Mouse (Mus musculus) lung, postnatal 14 days (tissue): ENCODE results near the gene Gcm1.
"Not testable (repeated sequence)": the region's sequence is repeated elsewhere in the genome, so short reads cannot be mapped to it uniquely, and the experiment has no call there.

Experiments used
- DNase-seq: peaks from one replicate; pipeline ENCODE4 v3.0.0; 2021

The Gcm1 gene

GRCm38 (mm10) chr9:78050452-78050970, 1.2 kb upstream of the Gcm1 start:
- no peak for DNase-seq

GRCm38 (mm10) chr9:78053821-78054220, 2.1 kb downstream of the Gcm1 start:
- no peak for DNase-seq

GRCm38 (mm10) chr9:78054298-78054697, 2.6 kb downstream of the Gcm1 start:
- DNase-seq = no peak

GRCm38 (mm10) chr9:78059525-78060120, 7.9 kb downstream of the Gcm1 start:
- no peak for DNase-seq

GRCm38 (mm10) chr9:78062392-78062791, 10.7 kb downstream of the Gcm1 start:
- DNase-seq = no peak

GRCm38 (mm10) chr9:78064121-78064520, 12.4 kb downstream of the Gcm1 start:
- DNase-seq = peak; percentile 16

- DNase-seq = no peak
These were observed 18.8 kb downstream of the Gcm1 start for GRCm38 (mm10) chr9:78070496-78070895.

DNA sequence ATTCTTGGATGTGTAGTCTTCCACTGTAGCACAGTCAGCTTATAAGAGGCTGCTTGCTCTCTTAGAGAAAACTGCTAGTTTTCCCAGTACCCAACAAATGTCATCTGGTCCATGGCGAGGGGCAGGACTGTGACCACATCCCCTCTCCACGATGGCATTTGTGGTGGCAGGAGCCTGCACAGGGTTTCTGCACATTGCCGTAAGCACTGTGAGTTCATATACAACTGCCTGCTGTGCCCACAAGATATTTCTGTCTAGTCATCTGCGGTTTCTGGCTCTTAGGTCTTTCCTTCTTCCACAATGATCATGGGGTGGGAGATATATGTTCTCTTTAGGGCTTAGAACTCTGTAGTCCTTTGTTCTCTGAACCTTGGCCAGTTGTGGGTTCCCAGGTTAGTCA, 19.9 kb downstream of the Gcm1 start:
- DNase-seq = no peak

GRCm38 (mm10) chr9:78073291-78073690, 21.6 kb downstream of the Gcm1 start:
- DNase-seq = not testable (repeated sequence)

DNA sequence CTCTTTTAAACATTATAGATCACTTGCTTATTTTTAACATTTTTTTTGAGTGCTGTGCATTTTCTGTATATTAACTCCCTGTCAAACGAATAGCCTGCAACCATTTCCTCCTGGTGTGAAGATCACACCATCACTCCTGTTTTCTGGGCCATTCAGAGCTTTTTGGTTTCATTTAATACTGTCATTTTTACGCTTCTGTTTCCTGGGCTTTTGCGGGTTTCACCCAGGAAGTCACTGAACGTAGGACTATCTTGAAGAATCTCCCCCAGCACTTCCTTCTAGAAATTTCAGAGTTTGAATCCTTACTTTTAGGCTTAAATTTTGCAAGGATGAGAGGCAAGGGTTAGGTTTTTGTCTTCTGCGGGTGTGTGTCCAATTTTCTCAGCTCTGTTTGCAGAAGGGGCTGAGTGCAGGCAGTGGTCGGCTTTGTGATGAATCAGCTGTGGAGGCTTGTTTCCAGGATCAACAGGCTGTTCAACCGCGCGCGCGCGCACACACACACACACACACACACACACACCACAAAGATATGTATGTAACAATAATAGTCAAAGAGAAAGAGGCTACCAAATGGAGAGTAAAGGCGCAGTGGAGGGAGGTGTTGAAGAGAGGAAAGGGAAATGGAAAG, 22.1 kb downstream of the Gcm1 start:
- no peak for DNase-seq

DNA sequence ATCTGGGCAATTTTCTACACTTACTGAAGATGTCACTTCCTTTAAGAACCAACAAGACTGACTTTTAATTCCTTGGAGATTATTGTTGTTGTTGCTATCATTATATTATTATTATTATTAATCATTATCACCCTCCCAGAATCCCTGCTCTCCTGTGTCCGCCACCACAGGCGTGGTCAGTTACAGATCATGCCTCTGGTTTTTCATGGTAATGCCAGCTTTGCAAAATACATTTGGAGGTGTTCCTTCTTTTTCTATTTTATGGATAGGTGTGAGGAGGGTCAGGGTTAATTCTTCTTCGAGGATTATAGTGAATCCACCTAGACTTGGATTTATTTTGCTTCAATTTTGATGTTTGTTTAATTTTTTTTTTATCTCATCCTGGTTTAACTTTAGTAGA, 23.5 kb downstream of the Gcm1 start:
- no peak for DNase-seq

DNA sequence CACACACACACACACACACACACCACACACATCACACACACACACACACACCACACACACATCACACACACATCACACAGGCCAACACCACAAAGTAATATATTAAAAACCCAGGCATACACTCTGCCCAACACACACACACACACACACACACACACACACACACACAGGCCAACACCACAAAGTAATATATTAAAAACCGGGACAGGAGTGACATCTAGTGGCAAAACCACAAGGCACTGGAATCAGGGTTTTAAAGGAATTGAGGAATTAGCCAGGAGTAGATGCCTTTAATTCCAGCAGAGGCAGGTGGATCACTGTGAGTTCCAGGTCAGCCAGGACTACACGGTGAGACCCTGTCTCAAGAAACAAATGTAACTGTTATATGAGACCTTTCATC, 26.5 kb downstream of the Gcm1 start:
- DNase-seq = no peak

DNA sequence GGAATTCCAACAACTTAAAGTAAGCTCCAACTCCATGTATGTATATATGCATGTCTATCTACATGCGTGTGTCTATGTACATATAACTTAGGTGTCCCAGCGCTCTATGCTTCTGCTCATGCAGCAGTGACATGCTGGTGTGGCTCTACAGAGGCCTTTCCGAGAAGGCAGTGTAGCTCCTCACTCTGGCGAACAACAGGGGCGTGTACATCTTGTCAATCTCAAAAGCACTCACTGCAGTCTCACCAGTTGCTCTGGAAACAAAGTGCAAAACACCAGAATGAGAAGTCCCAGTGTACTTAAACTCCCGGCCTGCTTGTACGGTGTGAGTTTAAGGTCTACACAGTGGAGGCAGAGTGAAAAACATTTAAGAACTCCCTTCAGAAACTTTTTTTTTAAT, 30.1 kb downstream of the Gcm1 start:
- no peak for DNase-seq

GRCm38 (mm10) chr9:78084341-78084740, 32.6 kb downstream of the Gcm1 start:
- DNase-seq = no peak

- no peak for DNase-seq
These were observed 34.1 kb downstream of the Gcm1 start for GRCm38 (mm10) chr9:78085722-78086287.

GRCm38 (mm10) chr9:78087751-78088150, 36.0 kb downstream of the Gcm1 start:
- DNase-seq = no peak

DNA sequence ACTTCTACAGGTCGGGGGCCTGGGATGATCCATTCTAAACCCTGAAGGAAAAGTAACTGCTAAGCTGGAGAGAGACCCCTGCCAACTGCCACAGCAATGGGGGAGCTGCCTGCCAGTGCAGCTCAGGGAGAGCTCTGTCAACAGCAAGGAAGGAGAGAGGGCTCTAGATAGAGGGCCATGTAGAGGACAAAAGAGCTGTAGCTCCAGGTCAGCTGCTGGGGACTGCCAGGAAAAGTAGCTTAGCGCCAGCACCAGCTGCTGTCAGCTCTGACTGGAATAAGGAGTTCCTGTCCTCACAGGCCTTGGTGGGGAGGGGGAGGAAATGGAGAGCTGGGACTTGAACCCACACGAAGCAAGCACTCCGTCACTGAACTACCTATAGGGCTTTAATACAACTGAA, 36.8 kb downstream of the Gcm1 start:
- no peak for DNase-seq

DNA sequence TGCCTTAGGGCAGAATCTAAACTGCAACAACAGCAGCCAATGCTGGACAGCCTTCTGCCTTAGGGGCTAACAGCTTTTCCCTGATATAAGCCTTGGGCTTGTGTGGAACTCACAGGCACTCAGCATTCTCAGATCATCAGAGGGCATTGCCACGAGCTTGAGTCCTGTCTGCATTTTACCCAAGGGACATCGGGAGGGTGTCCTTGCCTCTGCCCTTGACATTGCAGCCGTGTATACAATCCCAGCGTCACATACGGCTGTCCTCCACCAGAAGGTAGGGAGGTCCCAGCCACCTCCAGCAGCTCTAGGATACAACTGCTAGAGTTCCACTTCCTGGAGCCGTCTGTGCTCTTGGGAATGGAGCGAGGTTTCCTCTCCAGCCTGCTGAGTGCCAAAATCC, 37.2 kb downstream of the Gcm1 start:
- no peak for DNase-seq

DNA sequence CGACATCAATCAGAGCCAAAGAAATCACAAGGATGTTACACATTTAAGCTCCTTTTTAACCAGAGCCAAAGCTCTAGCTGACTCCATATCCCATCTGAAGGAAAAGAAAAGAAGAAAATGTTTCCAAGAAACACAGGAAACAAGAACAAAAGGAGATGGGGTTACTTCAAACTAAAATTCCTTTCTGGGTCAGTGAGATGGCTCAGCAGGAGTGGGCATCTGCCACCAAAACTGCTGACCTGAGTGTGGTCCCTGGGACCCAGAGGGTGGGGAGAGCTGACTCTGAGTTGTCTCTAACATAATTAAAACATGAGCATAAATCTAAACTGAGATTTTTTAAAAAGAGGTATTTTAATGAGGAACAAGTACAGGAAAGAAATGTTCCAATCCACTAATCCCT, 38.2 kb downstream of the Gcm1 start:
- DNase-seq = no peak

GRCm38 (mm10) chr9:78090596-78090995, 38.9 kb downstream of the Gcm1 start:
- DNase-seq = no peak

- no peak for DNase-seq
These were observed 44.0 kb downstream of the Gcm1 start for GRCm38 (mm10) chr9:78095686-78096085.

DNA sequence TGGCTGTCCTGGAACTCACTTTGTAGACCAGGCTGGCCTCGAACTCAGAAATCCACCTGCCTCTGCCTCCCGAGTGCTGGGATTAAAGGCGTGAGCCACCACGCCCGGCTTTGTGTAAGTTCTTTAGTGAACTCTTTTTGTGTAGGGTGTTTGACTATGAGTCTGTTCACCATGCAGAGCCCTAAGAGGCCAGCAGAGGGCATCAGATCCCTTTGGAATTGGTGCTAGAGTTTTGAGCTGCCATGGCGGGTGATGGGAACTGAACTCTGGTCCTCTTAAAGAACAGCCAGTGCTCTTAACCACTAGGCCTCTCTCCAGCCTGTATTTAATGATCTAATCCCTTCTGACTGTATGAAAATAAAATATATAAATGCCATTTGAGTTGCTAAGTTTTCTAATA, 44.7 kb downstream of the Gcm1 start:
- DNase-seq = no peak

- no peak for DNase-seq
These were observed 49.2 kb downstream of the Gcm1 start for GRCm38 (mm10) chr9:78100956-78101355.

- DNase-seq = no peak
These were observed 49.7 kb downstream of the Gcm1 start for GRCm38 (mm10) chr9:78101431-78101830.
